In the genomic region with DNA sequence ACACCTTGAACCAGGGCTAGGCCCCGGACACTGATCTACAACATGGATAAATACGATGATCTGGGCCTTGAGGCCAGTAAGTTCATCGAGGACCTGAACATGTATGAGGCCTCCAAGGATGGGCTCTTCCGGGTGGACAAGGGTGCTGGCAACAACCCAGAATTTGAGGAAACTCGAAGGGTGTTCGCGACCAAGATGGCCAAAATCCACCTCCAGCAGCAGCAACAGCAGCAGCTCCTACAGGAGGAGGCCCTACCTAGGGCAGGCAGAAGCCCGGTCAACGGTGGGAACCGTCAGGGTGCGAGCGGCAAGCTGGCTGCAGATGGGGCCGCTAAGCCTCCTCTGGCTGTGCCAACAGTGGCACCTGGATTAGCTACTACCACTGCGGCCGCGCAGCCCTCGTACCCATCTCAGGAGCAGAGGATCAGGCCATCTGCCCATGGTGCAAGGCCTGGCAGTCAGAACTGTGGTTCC, we compare ENCODE assay signal across 8 mouse cellular contexts. TPM values are rescaled to one million over a fixed set of nuclear protein-coding genes. Genes with fewer than 3 reads are reported as not detected.
A peak's percentile ranks its signal among the peaks of the same experiment; 100 is the strongest.
DNase-seq lines count a peak whose midpoint lies in the region; ATAC-seq and TF ChIP-seq lines count a peak whose summit lies in the region.

No protein-coding gene starts in this region.

- peak; percentile 45 for DNase-seq in kidney, adult 2 months
- DNase-seq in kidney, adult 8-10 months = no peak
- peak; percentile 38 for DNase-seq in embryonic facial prominence, embryonic 10.5 days (ENCODE audit: low spot score)
- DNase-seq in liver, embryonic 13.5 days = peak; percentile 24
- no peak for DNase-seq in right cerebral cortex, adult 2 months (ENCODE audit: low spot score in 2 of 2)
- no peak for DNase-seq in urinary bladder, postnatal 10 days (ENCODE audit: low spot score)

- no peaks in the 10 kb centered on the region for H3K9me3 ChIP-seq in embryonic facial prominence, embryonic 10.5 days
- H3K9me3 ChIP-seq in hindbrain, embryonic 12.5 days (replicated peaks) = no peaks in the 10 kb centered on the region
- no peaks in the 10 kb centered on the region for H3K9me3 ChIP-seq in liver, embryonic 13.5 days (replicated peaks)
- H3K9me3 ChIP-seq in neural tube, embryonic 15.5 days (replicated peaks) = no peaks in the 10 kb centered on the region

- peak overlapping the region; percentile 63 for H3K27ac ChIP-seq in kidney, adult 2 months (ENCODE audit: insufficient read depth, low read depth, low read length)
- peak overlapping the region; percentile 88 for H3K27ac ChIP-seq in embryonic facial prominence, embryonic 10.5 days (replicated peaks)
- H3K27ac ChIP-seq in hindbrain, embryonic 12.5 days = no peak overlapping the region; the same call in 1 of the 2 replicates
- peak overlapping the region; percentile 91 for H3K27ac ChIP-seq in liver, embryonic 13.5 days
- peak overlapping the region; percentile 56 for H3K27ac ChIP-seq in neural tube, embryonic 15.5 days (replicated peaks)

- peak; percentile 38 for ATAC-seq in hindbrain, embryonic 12.5 days (ENCODE audit: low FRiP score)
- peak; percentile 21 for ATAC-seq in liver, embryonic 13.5 days (ENCODE audit: low read depth)
- ATAC-seq in neural tube, embryonic 15.5 days (ENCODE audit: low FRiP score) = peak; percentile 11; the same call in 1 of the 2 replicates

- H3K4me3 ChIP-seq in kidney, adult 2 months (ENCODE audit: insufficient read depth, low read depth, low read length) = peak overlapping the region; percentile 76
- peak overlapping the region; percentile 75 for H3K4me3 ChIP-seq in embryonic facial prominence, embryonic 10.5 days
- H3K4me3 ChIP-seq in hindbrain, embryonic 12.5 days = peak overlapping the region; percentile 65
- peak overlapping the region; percentile 81 for H3K4me3 ChIP-seq in liver, embryonic 13.5 days (replicated peaks)
- peak overlapping the region; percentile 62 for H3K4me3 ChIP-seq in neural tube, embryonic 15.5 days (replicated peaks)

- no peaks in the 10 kb centered on the region for H3K27me3 ChIP-seq in kidney, adult 2 months (replicated peaks; ENCODE audit: control insufficient read depth, insufficient read depth, low read length)
- no peaks in the 10 kb centered on the region for H3K27me3 ChIP-seq in embryonic facial prominence, embryonic 10.5 days (replicated peaks; ENCODE audit: low read depth, poor library complexity, severe bottlenecking)
- H3K27me3 ChIP-seq in hindbrain, embryonic 12.5 days = no peaks in the 10 kb centered on the region
- H3K27me3 ChIP-seq in liver, embryonic 13.5 days = peaks cover 2% of the 10 kb centered on the region; the same call in 1 of the 2 replicates
- no peaks in the 10 kb centered on the region for H3K27me3 ChIP-seq in neural tube, embryonic 15.5 days (replicated peaks)

- no peaks in the 10 kb centered on the region for H3K36me3 ChIP-seq in kidney, adult 2 months (ENCODE audit: control insufficient read depth, insufficient read depth, low read length)
- H3K36me3 ChIP-seq in embryonic facial prominence, embryonic 10.5 days (replicated peaks) = peaks cover 47% of the 10 kb centered on the region
- H3K36me3 ChIP-seq in hindbrain, embryonic 12.5 days = peaks cover 5% of the 10 kb centered on the region; the same call in 1 of the 2 replicates
- H3K36me3 ChIP-seq in liver, embryonic 13.5 days = peaks cover 41% of the 10 kb centered on the region
- no peaks in the 10 kb centered on the region for H3K36me3 ChIP-seq in neural tube, embryonic 15.5 days

- no peak for TF ChIP-seq CTCF in kidney, adult 2 months (conservative IDR thresholded peaks at IDR 0.05; ENCODE audit: insufficient read depth, insufficient read length, low read depth, low read length)

- peak overlapping the region; percentile 67 for H3K4me2 ChIP-seq in hindbrain, embryonic 12.5 days (replicated peaks)
- H3K4me2 ChIP-seq in liver, embryonic 13.5 days = peak overlapping the region; percentile 95
- H3K4me2 ChIP-seq in neural tube, embryonic 15.5 days = peak overlapping the region; percentile 76

- peak overlapping the region; percentile 63 for H3K9ac ChIP-seq in hindbrain, embryonic 12.5 days
- H3K9ac ChIP-seq in liver, embryonic 13.5 days = peak overlapping the region; percentile 88
- H3K9ac ChIP-seq in neural tube, embryonic 15.5 days (replicated peaks) = peak overlapping the region; percentile 57

- 11% methylated on average over 17 of the region's 17 CpGs for WGBS in kidney, adult 2 months
- 26% methylated on average over 17 of the region's 17 CpGs for WGBS in embryonic facial prominence, embryonic 10.5 days
- 17% methylated on average over 17 of the region's 17 CpGs for WGBS in hindbrain, embryonic 12.5 days
- 18% methylated on average over 17 of the region's 17 CpGs for WGBS in liver, embryonic 13.5 days (ENCODE audit: insufficient replicate concordance)
- 23% methylated on average over 17 of the region's 17 CpGs for WGBS in neural tube, embryonic 15.5 days

- no peak for TF ChIP-seq POLR2A in kidney, adult 2 months (IDR thresholded peaks at IDR 0.05; ENCODE audit: low read depth, low read length)

- H3K4me1 ChIP-seq in kidney, adult 2 months (ENCODE audit: control insufficient read depth, insufficient read depth, low read length) = peaks cover 13% of the 10 kb centered on the region
- peaks cover 60% of the 10 kb centered on the region for H3K4me1 ChIP-seq in embryonic facial prominence, embryonic 10.5 days
- H3K4me1 ChIP-seq in hindbrain, embryonic 12.5 days = peaks cover 48% of the 10 kb centered on the region
- peaks cover 63% of the 10 kb centered on the region for H3K4me1 ChIP-seq in liver, embryonic 13.5 days (replicated peaks)
- H3K4me1 ChIP-seq in neural tube, embryonic 15.5 days = peaks cover 35% of the 10 kb centered on the region

RNA-seq across cellular contexts. Expression of a gene that starts 0.7 kb away (rescaled TPM):
- 56.9 and 58.7 TPM in 2 replicates for polyA plus RNA-seq in kidney, adult 2 months (2012; rRNA removed)
- 52.1 and 60.8 TPM in 2 replicates for polyA plus RNA-seq in embryonic facial prominence, embryonic 10.5 days (2016; fragmentation: Nextera tagmentation; extraction: Ambion mirVana)
- 39.2 and 41.3 TPM in 2 replicates for polyA plus RNA-seq in hindbrain, embryonic 12.5 days (2016; fragmentation: Nextera tagmentation; extraction: Ambion mirVana)
- 21.5 and 25.8 TPM in 2 replicates for polyA plus RNA-seq in liver, embryonic 13.5 days (2015; fragmentation: Nextera tagmentation; extraction: Ambion mirVana)
- 10.9 and 20.3 TPM in 2 replicates for polyA plus RNA-seq in neural tube, embryonic 15.5 days (2015; fragmentation: Nextera tagmentation; extraction: Ambion mirVana)

RNA-seq across cellular contexts. Expression of a gene that starts 50.3 kb away (rescaled TPM):
- polyA plus RNA-seq in kidney, adult 2 months (2012; rRNA removed) = 13.8 and 20.0 TPM in 2 replicates
- 44.0 and 44.4 TPM in 2 replicates for polyA plus RNA-seq in embryonic facial prominence, embryonic 10.5 days (2016; fragmentation: Nextera tagmentation; extraction: Ambion mirVana)
- 53.4 and 59.8 TPM in 2 replicates for polyA plus RNA-seq in hindbrain, embryonic 12.5 days (2016; fragmentation: Nextera tagmentation; extraction: Ambion mirVana)
- polyA plus RNA-seq in liver, embryonic 13.5 days (2015; fragmentation: Nextera tagmentation; extraction: Ambion mirVana) = 27.3 and 37.3 TPM in 2 replicates
- polyA plus RNA-seq in neural tube, embryonic 15.5 days (2015; fragmentation: Nextera tagmentation; extraction: Ambion mirVana) = 57.4 and 59.3 TPM in 2 replicates

Comparison
In these comparisons a context has a peak if more than half of its experiments do, and no peak if none do; other contexts are left out.
1. DNase-seq: peak in kidney, adult 2 months (single experiment), embryonic facial prominence, embryonic 10.5 days (single experiment) and liver, embryonic 13.5 days (single experiment); none in kidney, adult 8-10 months (0 of 2), right cerebral cortex, adult 2 months (0 of 2) and urinary bladder, postnatal 10 days (single experiment).
2. Peak in every context shown above with its lines, with median percentiles within 50 percentile points of each other: H3K4me3 ChIP-seq, ATAC-seq, H3K4me2 ChIP-seq and H3K9ac ChIP-seq.